Mouse (Mus musculus) c-Kit-positive CD71-positive TER-119-positive erythroid progenitor cells, embryonic 14.5 days (primary cell): ENCODE measurements around the gene Cfp.

Experiments used
- DNase-seq: peaks from one replicate; pipeline ENCODE4 v3.0.0-alpha.2; 2013; ENCODE audit warnings: low spot score

The Cfp gene

GRCm38 (mm10) chrX:20931364-20931763, at the start of gene Cfp:
Cfp (minus strand) TSS chrX:20931555.
- DNase-seq = no peak

- DNase-seq = no peak
Measured at GRCm38 (mm10) chrX:20980901-20981300, 49.5 kb upstream of the Cfp start.

GRCm38 (mm10) chrX:20961477-20962378, 30.4 kb upstream of the Cfp start, which contains the start of gene Uxt:
Uxt (minus strand) TSS chrX:20962017.
- peak; percentile 83 for DNase-seq

- DNase-seq = peak; percentile 78
Measured at GRCm38 (mm10) chrX:20950191-20950880, 19.0 kb upstream of the Cfp start, which contains the start of gene Elk1. Elk1 (minus strand) TSS chrX:20950608.

- peak; percentile 38 for DNase-seq
Measured at GRCm38 (mm10) chrX:20946055-20946454, 14.7 kb upstream of the Cfp start.

- DNase-seq = no peak
Measured at GRCm38 (mm10) chrX:20931963-20932362, 608 bp upstream of the Cfp start.

- DNase-seq = no peak
Measured at GRCm38 (mm10) chrX:20929859-20930258, 1.5 kb downstream of the Cfp start.

GRCm38 (mm10) chrX:20924976-20925375, 6.4 kb downstream of the Cfp start:
- no peak for DNase-seq

- DNase-seq = no peak
Measured at GRCm38 (mm10) chrX:20923506-20923905, 7.8 kb downstream of the Cfp start.

GRCm38 (mm10) chrX:20921366-20921765, 10.0 kb downstream of the Cfp start:
- DNase-seq = no peak

- peak; percentile 11 for DNase-seq
Measured at GRCm38 (mm10) chrX:20920844-20921364, 10.5 kb downstream of the Cfp start, which contains the start of gene Syn1. Syn1 (minus strand) TSS chrX:20921004.

GRCm38 (mm10) chrX:20920249-20920843, 11.0 kb downstream of the Cfp start:
- no peak for DNase-seq

GRCm38 (mm10) chrX:20915075-20915474, 16.3 kb downstream of the Cfp start:
- DNase-seq = no peak

- no peak for DNase-seq
Measured at GRCm38 (mm10) chrX:20913726-20914125, 17.6 kb downstream of the Cfp start.

- DNase-seq = peak; percentile 29
Measured at GRCm38 (mm10) chrX:20910074-20910473, 21.3 kb downstream of the Cfp start.
